Mouse (Mus musculus) lung, postnatal 0 days (tissue): ENCODE data around the gene Luc7l2.

Source experiments
- CTCF ChIP-seq: IDR thresholded peaks from 2 replicates; pipeline ENCODE4 v1.5.1; 2016; ENCODE audit warnings: antibody characterized with exemption, mild to moderate bottlenecking
- EP300 ChIP-seq: IDR thresholded peaks from 2 replicates; pipeline ENCODE4 v1.6.1; 2016; ENCODE audit warnings: antibody characterized with exemption, mild to moderate bottlenecking, control low read depth

GRCm38 (mm10) chr6:38551989-38552635 lies 978 bp downstream of the Luc7l2 start:
- TF ChIP-seq CTCF (no peak), EP300 (peak; percentile 55; the same call in 1 of the 2 replicates)
